Mouse (Mus musculus) right cerebral cortex, adult 18-20 months (tissue): ENCODE measurements at regions not wholly inside any gene's neighbourhood (a gene's known extent, or its start where the extent isn't known, plus 50 kb on each side); places are given as distances from the start of the nearest gene placed in this dataset.
A peak's percentile ranks its signal among the peaks of the same experiment; 100 is the strongest.
"Not testable (repeated sequence)": the region's sequence is repeated elsewhere in the genome, so short reads cannot be mapped to it uniquely, and the experiment has no call there.

Experiments used
- DNase-seq: peaks from one replicate; pipeline ENCODE4 v3.0.0; 2022; ENCODE audit warnings: mixed read lengths

- DNase-seq: no peak
Observed at GRCm38 (mm10) chr2:128270377-128271129, 144.7 kb downstream of the Bcl2l11 start.

- DNase-seq: no peak
Observed at GRCm38 (mm10) chr2:128272789-128273188, 147.0 kb downstream of the Bcl2l11 start.

- DNase-seq: no peak
Observed at GRCm38 (mm10) chr2:128273292-128273691, 147.5 kb downstream of the Bcl2l11 start.

- no peak for DNase-seq
Observed at GRCm38 (mm10) chr2:128276337-128276736, 150.5 kb downstream of the Bcl2l11 start.

GRCm38 (mm10) chr2:128277387-128278123, 151.7 kb downstream of the Bcl2l11 start:
- no peak for DNase-seq

- DNase-seq: no peak
Observed at GRCm38 (mm10) chr2:128278124-128278432, 152.2 kb downstream of the Bcl2l11 start.

- DNase-seq: peak; percentile 23
Observed at GRCm38 (mm10) chr2:128278608-128279081, 152.8 kb downstream of the Bcl2l11 start.

- no peak for DNase-seq
Observed at GRCm38 (mm10) chr2:128279127-128279710, 153.4 kb downstream of the Bcl2l11 start.

GRCm38 (mm10) chr2:128282591-128282990, 156.8 kb downstream of the Bcl2l11 start:
- DNase-seq: no peak

GRCm38 (mm10) chr2:128284822-128285421, 159.1 kb downstream of the Bcl2l11 start:
- peak; percentile 56 for DNase-seq

- DNase-seq: peak; percentile 13
Observed at GRCm38 (mm10) chr2:128285457-128285856, 159.6 kb downstream of the Bcl2l11 start.

GRCm38 (mm10) chr2:128288138-128288551, 162.3 kb downstream of the Bcl2l11 start:
- no peak for DNase-seq

- DNase-seq: no peak
Observed at GRCm38 (mm10) chr2:128290609-128291008, 164.8 kb downstream of the Bcl2l11 start.

- DNase-seq: no peak
Observed at GRCm38 (mm10) chr2:128294610-128295009, 168.8 kb downstream of the Bcl2l11 start.

GRCm38 (mm10) chr2:128295018-128295424, 169.2 kb downstream of the Bcl2l11 start:
- DNase-seq: no peak

- no peak for DNase-seq
Observed at GRCm38 (mm10) chr2:128295726-128296234, 169.9 kb downstream of the Bcl2l11 start.

GRCm38 (mm10) chr2:128296423-128296822, 170.6 kb downstream of the Bcl2l11 start:
- DNase-seq: not testable (repeated sequence)

GRCm38 (mm10) chr2:128296897-128297296, 171.1 kb downstream of the Bcl2l11 start:
- no peak for DNase-seq

- DNase-seq: no peak
Observed at GRCm38 (mm10) chr2:128297821-128298220, 172.0 kb downstream of the Bcl2l11 start.

GRCm38 (mm10) chr2:128298996-128299395, 173.2 kb downstream of the Bcl2l11 start:
- no peak for DNase-seq

- no peak for DNase-seq
Observed at GRCm38 (mm10) chr2:128301709-128302108, 175.9 kb downstream of the Bcl2l11 start.

- no peak for DNase-seq
Observed at GRCm38 (mm10) chr2:128304063-128304712, 178.3 kb downstream of the Bcl2l11 start.

GRCm38 (mm10) chr2:128306693-128307092, 180.9 kb downstream of the Bcl2l11 start:
- DNase-seq: no peak
